Mouse (Mus musculus) heart, embryonic 14.5 days (tissue): ENCODE results near the gene Il16. TPM values are rescaled to one million over a fixed set of nuclear protein-coding genes. Genes with fewer than 3 reads are reported as not detected.

ENCODE experiments used
- ATAC-seq: fragments of 200-750 bp; cut with Nextera tagmentation; 2 replicates; pipeline ENCODE4 v1.8.0; 2017; ENCODE audit warnings: low read depth, moderate TSS enrichment; ENCODE audit not compliant: insufficient number of reproducible peaks, insufficient read depth, low FRiP score
- H3K27ac ChIP-seq, 2 experiments: fragments of 200-500 bp in 1 of 2; fragments of 300-500 bp in 1 of 2; sonication (generic) in 1 of 2; replicated peaks in 1 of 2; 2 replicates each; pipeline ENCODE4 v1.5.1; 2012 to 2014; ENCODE audit warnings: low read depth in 2 of 2, low read length in 2 of 2, control low read depth in 1 of 2, mild to moderate bottlenecking in 1 of 2, mixed read lengths in 1 of 2; ENCODE audit not compliant: control insufficient read depth in 1 of 2, insufficient read depth in 1 of 2
- H3K27me3 ChIP-seq: fragments of 300-500 bp; sonication (generic); 2 replicates; pipeline ENCODE4 v1.6.1; 2014; ENCODE audit warnings: mild to moderate bottlenecking, low read length, control low read depth; ENCODE audit not compliant: control insufficient read depth, insufficient read depth
- H3K36me3 ChIP-seq: fragments of 300-500 bp; sonication (generic); 2 replicates; pipeline ENCODE4 v1.6.1; 2014; ENCODE audit warnings: mild to moderate bottlenecking, control low read depth, low read length, mixed read lengths; ENCODE audit not compliant: control insufficient read depth, insufficient read depth
- H3K4me1 ChIP-seq, 2 experiments: fragments of 200-500 bp in 1 of 2; fragments of 300-500 bp in 1 of 2; sonication (generic) in 1 of 2; 2 replicates each; pipeline ENCODE4 v1.6.1; 2012 to 2014; ENCODE audit warnings: low read length in 2 of 2, control low read depth in 1 of 2, mixed read lengths in 1 of 2; ENCODE audit not compliant: control insufficient read depth in 2 of 2, insufficient read depth in 2 of 2
- H3K4me2 ChIP-seq: fragments of 300-500 bp; sonication (generic); 2 replicates; pipeline ENCODE4 v1.6.1; 2014; ENCODE audit warnings: mild to moderate bottlenecking, low read length
- H3K4me3 ChIP-seq, 2 experiments: fragments of 200-500 bp in 1 of 2; fragments of 300-500 bp in 1 of 2; sonication (generic) in 1 of 2; 2 replicates each; pipeline ENCODE4 v1.5.1; 2012 to 2014; ENCODE audit warnings: low read length in 2 of 2, mild to moderate bottlenecking in 2 of 2, control low read depth in 1 of 2, low read depth in 1 of 2, moderate library complexity in 1 of 2; ENCODE audit not compliant: control insufficient read depth in 1 of 2, insufficient read depth in 1 of 2
- H3K9ac ChIP-seq: fragments of 300-500 bp; sonication (generic); 2 replicates; pipeline ENCODE4 v1.6.1; 2014; ENCODE audit warnings: mild to moderate bottlenecking, low read length
- H3K9me3 ChIP-seq: fragments of 300-500 bp; sonication (generic); 2 replicates; pipeline ENCODE4 v1.6.1; 2016; ENCODE audit warnings: low read length, control low read depth; ENCODE audit not compliant: control insufficient read depth
- WGBS: fragments of 180-500 bp; shearing (Covaris S2); extraction: QIAGEN DNeasy Blood & Tissue Kit; methylation state at CpG from one replicate; pipeline ENCODE4 v1.1.7; 2014; 5-methylcytosine and 5-hydroxymethylcytosine counted together
- polyA plus RNA-seq: library from polyadenylated mRNA; unstranded; fragments of >200 nt; fragmentation: Nextera tagmentation; extraction: Ambion mirVana; gene quantifications from 2 replicates; pipeline ENCODE4 v1.2.1, GENCODE M21; 2014

Gene Il16
- polyA plus RNA-seq, 1 experiment from 2014 or later = 3.2 TPM

GRCm38 (mm10) chr7:83742690-83743089 lies 2.8 kb downstream of the Il16 start:
- no peaks in the 10 kb centered on the region for H3K27me3 ChIP-seq
- no peak overlapping the region for H3K4me3 ChIP-seq
- H3K27ac ChIP-seq = no peak overlapping the region
- H3K4me1 ChIP-seq = peaks cover 22 to 25% of the 10 kb centered on the region in 2 experiments
- 48% methylated on average over 3 of the region's 3 CpGs for WGBS
- H3K9me3 ChIP-seq = no peaks in the 10 kb centered on the region
- no peak for ATAC-seq
- no peaks in the 10 kb centered on the region for H3K36me3 ChIP-seq
- H3K9ac ChIP-seq = no peak overlapping the region
- no peak overlapping the region for H3K4me2 ChIP-seq

- 82% methylated on average over 2 of the region's 2 CpGs for WGBS
- H3K4me2 ChIP-seq = no peak overlapping the region
- H3K9me3 ChIP-seq = no peaks in the 10 kb centered on the region
- ATAC-seq = no peak
- H3K27ac ChIP-seq = no peak overlapping the region
- no peak overlapping the region for H3K4me3 ChIP-seq
- H3K36me3 ChIP-seq = no peaks in the 10 kb centered on the region
- H3K4me1 ChIP-seq = peaks cover 22 to 25% of the 10 kb centered on the region in 2 experiments
- no peaks in the 10 kb centered on the region for H3K27me3 ChIP-seq
- H3K9ac ChIP-seq = no peak overlapping the region
Observed at GRCm38 (mm10) chr7:83742026-83742425, 3.5 kb downstream of the Il16 start.

- 37% methylated on average over 7 of the region's 7 CpGs for WGBS
- Histone ChIP-seq H3K4me1 (peaks cover 10 to 14% of the 10 kb centered on the region in 2 experiments; a peak in 3 of 4 replicates), H3K36me3 (no peaks in the 10 kb centered on the region), H3K4me2 (no peak overlapping the region), H3K9me3 (no peaks in the 10 kb centered on the region), H3K27me3 (no peaks in the 10 kb centered on the region), H3K27ac (peak overlapping the region; percentile 6 to 57; a peak in 3 of 4 replicates), H3K9ac (0 out of 2 replicates have a peak overlapping the region, but pooled peaks have one; percentile 30), H3K4me3 (no peak overlapping the region)
- 0 out of 2 replicates have a peak, but pooled peaks have one; percentile 27 for ATAC-seq
Observed at GRCm38 (mm10) chr7:83739680-83740310, 5.7 kb downstream of the Il16 start.

- Histone ChIP-seq H3K4me2 (no peak overlapping the region), H3K9ac (no peak overlapping the region), H3K4me1 (peaks cover 7 to 12% of the 10 kb centered on the region in 2 experiments; a peak in 3 of 4 replicates), H3K4me3 (no peak overlapping the region), H3K27ac (peak overlapping the region in 1 of 2 experiments; percentile 57; a peak in 1 of 4 replicates), H3K9me3 (no peaks in the 10 kb centered on the region), H3K36me3 (no peaks in the 10 kb centered on the region), H3K27me3 (no peaks in the 10 kb centered on the region)
- ATAC-seq = no peak
- 55% methylated on average over 10 of the region's 10 CpGs for WGBS
Observed at GRCm38 (mm10) chr7:83738623-83739462, 6.7 kb downstream of the Il16 start.

- Histone ChIP-seq H3K27me3 (no peaks in the 10 kb centered on the region), H3K27ac (no peak overlapping the region), H3K9ac (no peak overlapping the region), H3K4me1 (peaks cover 7 to 12% of the 10 kb centered on the region in 2 experiments; a peak in 3 of 4 replicates), H3K4me3 (no peak overlapping the region), H3K9me3 (no peaks in the 10 kb centered on the region), H3K36me3 (no peaks in the 10 kb centered on the region), H3K4me2 (no peak overlapping the region)
- ATAC-seq = no peak
- 82% methylated on average over 6 of the region's 6 CpGs for WGBS
Observed at GRCm38 (mm10) chr7:83737914-83738490, 7.5 kb downstream of the Il16 start.

- no peak overlapping the region for H3K4me2 ChIP-seq
- 82% methylated on average over 6 of the region's 6 CpGs for WGBS
- peaks cover 7 to 12% of the 10 kb centered on the region in 2 experiments; a peak in 3 of 4 replicates for H3K4me1 ChIP-seq
- no peak overlapping the region for H3K4me3 ChIP-seq
- no peak for ATAC-seq
- H3K27ac ChIP-seq = no peak overlapping the region
- H3K9me3 ChIP-seq = no peaks in the 10 kb centered on the region
- H3K9ac ChIP-seq = no peak overlapping the region
- no peaks in the 10 kb centered on the region for H3K36me3 ChIP-seq
- H3K27me3 ChIP-seq = no peaks in the 10 kb centered on the region
Observed at GRCm38 (mm10) chr7:83736341-83737115, 9.0 kb downstream of the Il16 start.
